Mouse (Mus musculus) hindbrain, postnatal 0 days (tissue): ENCODE measurements at regions not wholly inside any gene's neighbourhood (a gene's known extent, or its start where the extent isn't known, plus 50 kb on each side); places are given as distances from the start of the nearest gene placed in this dataset.

Source experiments
- ATAC-seq: fragments of 200-750 bp; cut with Nextera tagmentation; 2 replicates; pipeline ENCODE4 v1.8.0; 2017; ENCODE audit warnings: mild to moderate bottlenecking, moderate TSS enrichment, moderate library complexity
- DNase-seq: peaks from one replicate; pipeline ENCODE4 v3.0.0-alpha.2; 2015; ENCODE audit warnings: low spot score
- H3K27ac ChIP-seq: fragments of 300-500 bp; sonication (generic); 2 replicates; pipeline ENCODE4 v1.5.1; 2014; ENCODE audit warnings: mild to moderate bottlenecking
- H3K27me3 ChIP-seq: fragments of 300-500 bp; sonication (generic); 2 replicates; pipeline ENCODE4 v1.6.1; 2014; ENCODE audit warnings: low read length, mixed read lengths; ENCODE audit not compliant: insufficient read depth
- H3K36me3 ChIP-seq: fragments of 300-500 bp; sonication (generic); 2 replicates; pipeline ENCODE4 v1.6.1; 2014; ENCODE audit warnings: low read length, mixed read lengths; ENCODE audit not compliant: insufficient read depth
- H3K4me1 ChIP-seq: fragments of 300-500 bp; sonication (generic); 2 replicates; pipeline ENCODE4 v1.6.1; 2014; ENCODE audit warnings: antibody characterized with exemption, low read length, mixed read lengths; ENCODE audit not compliant: insufficient read depth
- H3K4me2 ChIP-seq: fragments of 300-500 bp; sonication (generic); 2 replicates; pipeline ENCODE4 v1.6.1; 2014; ENCODE audit warnings: low read depth, mild to moderate bottlenecking, low read length, moderate library complexity, mixed read lengths
- H3K4me3 ChIP-seq: fragments of 300-500 bp; sonication (generic); 2 replicates; pipeline ENCODE4 v1.5.1; 2014; ENCODE audit warnings: low read length
- H3K9ac ChIP-seq: fragments of 300-500 bp; sonication (generic); replicated peaks from 2 replicates; pipeline ENCODE4 v1.6.1; 2014; ENCODE audit warnings: mild to moderate bottlenecking, low read length, moderate library complexity, mixed read lengths
- H3K9me3 ChIP-seq: fragments of 300-500 bp; sonication (generic); 2 replicates; pipeline ENCODE4 v1.6.1; 2016; ENCODE audit warnings: low read length, mixed read lengths
- CTCF ChIP-seq: IDR thresholded peaks from 2 replicates; pipeline ENCODE4 v1.5.1; 2016; ENCODE audit warnings: antibody characterized with exemption, control low read depth, low read depth
- WGBS: fragments of 180-500 bp; shearing (Covaris S2); extraction: QIAGEN DNeasy Blood & Tissue Kit; methylation state at CpG from one replicate; pipeline ENCODE4 v1.1.7; 2014; 5-methylcytosine and 5-hydroxymethylcytosine counted together

- H3K9me3 ChIP-seq, result no peaks in the 10 kb centered on the region
- H3K4me2 ChIP-seq, result no peak overlapping the region
- DNase-seq (peak; percentile 68), ATAC-seq (peak; percentile 38; the same call in 1 of the 2 replicates)
- H3K27me3 ChIP-seq, result no peaks in the 10 kb centered on the region
- H3K27ac ChIP-seq, result no peak overlapping the region
- no peaks in the 10 kb centered on the region for H3K4me1 ChIP-seq
- no peaks in the 10 kb centered on the region for H3K36me3 ChIP-seq
- TF ChIP-seq CTCF, result peak; percentile 72
- 29% methylated on average over 4 of the region's 4 CpGs for WGBS
- no peak overlapping the region for H3K9ac ChIP-seq
- no peak overlapping the region for H3K4me3 ChIP-seq
Measured at GRCm38 (mm10) chr10:24381917-24382316, 158.6 kb downstream of the Moxd1 start.

DNA sequence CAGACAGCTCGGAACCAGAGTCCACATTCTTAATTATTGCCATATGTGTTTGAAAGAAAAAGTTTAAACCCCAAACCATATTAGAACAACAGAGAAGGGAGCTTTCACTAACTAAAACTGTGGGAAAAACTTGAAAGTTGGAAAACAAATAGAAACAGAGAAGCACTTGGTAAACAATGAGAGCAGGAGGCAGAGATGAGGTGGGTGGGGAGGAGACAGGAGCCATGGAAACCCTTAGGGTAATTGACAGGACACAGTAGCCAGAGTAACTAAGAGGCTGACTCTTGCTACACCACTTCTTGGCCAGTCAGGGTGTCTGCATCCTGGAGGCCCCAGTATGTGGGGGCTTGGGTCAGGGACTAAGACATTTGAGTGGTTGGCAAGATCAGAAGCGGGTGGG is 160.7 kb downstream of the Moxd1 start:
- no peak for ATAC-seq

GRCm38 (mm10) chr10:24388229-24388628 is 164.9 kb downstream of the Moxd1 start:
- ATAC-seq, result no peak
- DNase-seq, result no peak
- no peak overlapping the region for H3K4me2 ChIP-seq
- no peaks in the 10 kb centered on the region for H3K36me3 ChIP-seq
- no peak overlapping the region for H3K27ac ChIP-seq
- no peak overlapping the region for H3K9ac ChIP-seq
- H3K4me3 ChIP-seq, result no peak overlapping the region
- H3K27me3 ChIP-seq, result no peaks in the 10 kb centered on the region
- H3K9me3 ChIP-seq, result no peaks in the 10 kb centered on the region
- no peak for TF ChIP-seq CTCF
- no peaks in the 10 kb centered on the region for H3K4me1 ChIP-seq
- WGBS, result 64% methylated on average over 2 of the region's 2 CpGs

More for the DNA sequence above, 160.7 kb downstream of the Moxd1 start:
- no peaks in the 10 kb centered on the region for H3K36me3 ChIP-seq
- H3K27me3 ChIP-seq, result no peaks in the 10 kb centered on the region
- H3K4me1 ChIP-seq, result no peaks in the 10 kb centered on the region
- 91% methylated on average over 2 of the region's 2 CpGs for WGBS
- no peak overlapping the region for H3K4me2 ChIP-seq
- no peak overlapping the region for H3K9ac ChIP-seq
- no peak overlapping the region for H3K4me3 ChIP-seq
- DNase-seq, result no peak
- no peak overlapping the region for H3K27ac ChIP-seq
- H3K9me3 ChIP-seq, result no peaks in the 10 kb centered on the region
- TF ChIP-seq CTCF, result no peak

GRCm38 (mm10) chr10:24391039-24391438 is 167.7 kb downstream of the Moxd1 start:
- no peaks in the 10 kb centered on the region for H3K27me3 ChIP-seq
- no peaks in the 10 kb centered on the region for H3K36me3 ChIP-seq
- H3K27ac ChIP-seq, result no peak overlapping the region
- TF ChIP-seq CTCF, result no peak
- ATAC-seq (no peak), DNase-seq (no peak)
- H3K9ac ChIP-seq, result no peak overlapping the region
- no peaks in the 10 kb centered on the region for H3K4me1 ChIP-seq
- WGBS, result 79% methylated on average over 6 of the region's 6 CpGs
- H3K4me2 ChIP-seq, result no peak overlapping the region
- no peaks in the 10 kb centered on the region for H3K9me3 ChIP-seq
- no peak overlapping the region for H3K4me3 ChIP-seq

- no peaks in the 10 kb centered on the region for H3K9me3 ChIP-seq
- no peak overlapping the region for H3K9ac ChIP-seq
- no peaks in the 10 kb centered on the region for H3K27me3 ChIP-seq
- no peaks in the 10 kb centered on the region for H3K4me1 ChIP-seq
- WGBS, result 81% methylated on average over 3 of the region's 3 CpGs
- DNase-seq (no peak), ATAC-seq (no peak)
- H3K4me2 ChIP-seq, result no peak overlapping the region
- no peak for TF ChIP-seq CTCF
- H3K4me3 ChIP-seq, result no peak overlapping the region
- no peak overlapping the region for H3K27ac ChIP-seq
- H3K36me3 ChIP-seq, result no peaks in the 10 kb centered on the region
Measured at GRCm38 (mm10) chr10:24392066-24392465, 168.7 kb downstream of the Moxd1 start.

DNA sequence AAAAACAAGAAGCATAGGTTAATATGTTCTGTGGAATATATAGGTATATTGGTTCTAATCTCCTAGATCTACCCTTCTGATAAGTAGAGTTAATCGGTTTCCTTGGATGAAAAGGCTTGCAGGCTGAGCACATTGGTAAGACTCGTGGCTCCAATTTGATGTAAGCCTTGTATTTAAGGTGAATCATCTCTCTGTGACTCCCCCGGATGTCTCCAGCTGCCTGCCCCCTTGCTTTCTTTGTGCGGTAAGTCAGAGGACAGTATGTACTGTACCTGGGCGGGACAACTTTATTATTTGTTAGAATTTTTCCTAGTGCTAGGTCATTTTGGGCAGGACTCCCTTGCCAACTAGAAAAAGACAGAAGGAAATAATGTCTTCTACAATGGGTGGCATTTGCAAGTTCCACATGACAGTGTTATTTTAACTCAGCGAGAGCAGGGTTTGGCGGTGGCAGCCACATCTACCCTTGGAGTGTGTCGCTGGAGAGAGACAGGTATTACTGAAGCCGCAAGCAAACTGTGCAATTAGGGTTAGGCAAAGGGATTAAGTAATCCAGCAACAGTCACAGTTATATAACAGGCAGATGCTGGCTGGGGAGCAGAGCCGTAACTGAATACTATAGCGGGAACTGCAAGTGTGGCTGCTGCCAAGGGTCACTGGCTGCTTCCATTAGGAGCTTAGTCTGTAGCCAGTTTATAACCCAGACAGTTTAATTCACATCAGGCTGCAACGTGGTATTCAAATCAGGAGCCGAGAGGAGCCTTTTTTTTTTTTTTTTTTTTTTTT is 172.9 kb downstream of the Moxd1 start:
- Histone ChIP-seq H3K4me1 (no peaks in the 10 kb centered on the region), H3K9me3 (no peaks in the 10 kb centered on the region), H3K27me3 (no peaks in the 10 kb centered on the region), H3K27ac (no peak overlapping the region), H3K4me3 (no peak overlapping the region), H3K36me3 (no peaks in the 10 kb centered on the region), H3K4me2 (no peak overlapping the region), H3K9ac (no peak overlapping the region)
- no peak for TF ChIP-seq CTCF
- 69% methylated on average over 13 of the region's 13 CpGs for WGBS
- ATAC-seq, result no peak
- DNase-seq, result no peak

- no peaks in the 10 kb centered on the region for H3K27me3 ChIP-seq
- DNase-seq (no peak), ATAC-seq (no peak)
- no peaks in the 10 kb centered on the region for H3K36me3 ChIP-seq
- no peak overlapping the region for H3K4me3 ChIP-seq
- no peak for TF ChIP-seq CTCF
- no peak overlapping the region for H3K27ac ChIP-seq
- H3K9ac ChIP-seq, result no peak overlapping the region
- H3K4me1 ChIP-seq, result no peaks in the 10 kb centered on the region
- H3K9me3 ChIP-seq, result no peaks in the 10 kb centered on the region
- 75% methylated on average over 2 of the region's 2 CpGs for WGBS
- no peak overlapping the region for H3K4me2 ChIP-seq
Measured at GRCm38 (mm10) chr10:24397125-24397524, 173.8 kb downstream of the Moxd1 start.
